Mouse (Mus musculus) limb, embryonic 15.5 days (tissue): ENCODE measurements around the gene Dcdc2b. TPM values are rescaled to one million over a fixed set of nuclear protein-coding genes. Genes with fewer than 3 reads are reported as not detected.

Experiments
- ATAC-seq: fragments of 200-750 bp; cut with Nextera tagmentation; 2 replicates; pipeline ENCODE4 v1.8.0; 2017; ENCODE audit warnings: low read depth, moderate TSS enrichment; ENCODE audit not compliant: insufficient number of reproducible peaks, low FRiP score, low TSS enrichment
- H3K27ac ChIP-seq: fragments of 300-500 bp; sonication (generic); 2 replicates; pipeline ENCODE4 v1.5.1; 2015; ENCODE audit warnings: moderate library complexity, mild to moderate bottlenecking, inconsistent platforms
- H3K27me3 ChIP-seq: fragments of 300-500 bp; sonication (generic); 2 replicates; pipeline ENCODE4 v1.6.1; 2015; ENCODE audit warnings: inconsistent platforms
- H3K36me3 ChIP-seq: fragments of 300-500 bp; sonication (generic); 2 replicates; pipeline ENCODE4 v1.6.1; 2015; ENCODE audit warnings: inconsistent platforms
- H3K4me1 ChIP-seq: fragments of 300-500 bp; sonication (generic); 2 replicates; pipeline ENCODE4 v1.6.1; 2015; ENCODE audit warnings: inconsistent platforms
- H3K4me2 ChIP-seq: fragments of 300-500 bp; sonication (generic); 2 replicates; pipeline ENCODE4 v1.6.1; 2015; ENCODE audit warnings: mild to moderate bottlenecking, inconsistent platforms
- H3K4me3 ChIP-seq: fragments of 300-500 bp; sonication (generic); 2 replicates; pipeline ENCODE4 v1.5.1; 2015; ENCODE audit warnings: mild to moderate bottlenecking, inconsistent platforms
- H3K9ac ChIP-seq: fragments of 300-500 bp; sonication (generic); 2 replicates; pipeline ENCODE4 v1.6.1; 2015; ENCODE audit warnings: inconsistent platforms
- H3K9me3 ChIP-seq: fragments of 300-500 bp; sonication (generic); 2 replicates; pipeline ENCODE4 v1.6.1; 2016; ENCODE audit warnings: inconsistent platforms
- WGBS: fragments of 180-500 bp; shearing (Covaris S2); methylation state at CpG from one replicate; pipeline ENCODE4 v1.1.7; 2015; 5-methylcytosine and 5-hydroxymethylcytosine counted together
- polyA plus RNA-seq: library from polyadenylated mRNA; unstranded; fragments of >200 nt; fragmentation: Nextera tagmentation; extraction: Ambion mirVana; gene quantifications from 2 replicates; pipeline ENCODE4 v1.2.1, GENCODE M21; 2015

Dcdc2b gene
- 2.4 TPM in 2 replicates for polyA plus RNA-seq

DNA sequence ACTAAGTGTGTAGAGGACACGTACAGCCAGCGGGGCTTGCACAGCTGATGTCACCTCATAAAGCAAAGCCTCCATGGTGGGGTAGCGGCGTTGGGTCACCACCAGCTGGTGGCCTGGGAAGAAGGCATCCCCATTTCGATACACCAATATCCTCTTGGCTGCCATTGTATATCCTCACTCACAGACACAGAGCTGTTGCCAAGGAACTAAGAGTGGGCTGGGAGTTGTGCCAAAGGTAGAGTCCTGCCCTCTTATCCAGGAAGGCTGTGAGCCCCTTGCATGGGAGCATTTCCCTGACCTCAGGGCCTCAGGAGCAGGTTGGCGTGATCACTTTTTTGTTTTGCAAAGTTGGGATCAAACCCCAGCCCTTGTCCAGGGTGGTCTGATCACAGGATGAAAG lies at the start of gene Dcdc2b:
TSS of gene Dcdc2b (minus strand) at position 165 of the 400 bp plus-strand sequence.
- Histone ChIP-seq H3K9ac (no peak within 1 kb of the TSS), H3K4me3 (no peak within 1 kb of the TSS), H3K27me3 (no peaks in the 10 kb centered on the region), H3K4me2 (no peak within 1 kb of the TSS), H3K36me3 (peaks cover 26% of the 10 kb centered on the region), H3K9me3 (no peaks in the 10 kb centered on the region), H3K27ac (no peak within 1 kb of the TSS), H3K4me1 (peaks cover 11% of the 10 kb centered on the region)
- WGBS = 80% methylated on average over 6 of the region's 6 CpGs
- ATAC-seq = no peak

DNA sequence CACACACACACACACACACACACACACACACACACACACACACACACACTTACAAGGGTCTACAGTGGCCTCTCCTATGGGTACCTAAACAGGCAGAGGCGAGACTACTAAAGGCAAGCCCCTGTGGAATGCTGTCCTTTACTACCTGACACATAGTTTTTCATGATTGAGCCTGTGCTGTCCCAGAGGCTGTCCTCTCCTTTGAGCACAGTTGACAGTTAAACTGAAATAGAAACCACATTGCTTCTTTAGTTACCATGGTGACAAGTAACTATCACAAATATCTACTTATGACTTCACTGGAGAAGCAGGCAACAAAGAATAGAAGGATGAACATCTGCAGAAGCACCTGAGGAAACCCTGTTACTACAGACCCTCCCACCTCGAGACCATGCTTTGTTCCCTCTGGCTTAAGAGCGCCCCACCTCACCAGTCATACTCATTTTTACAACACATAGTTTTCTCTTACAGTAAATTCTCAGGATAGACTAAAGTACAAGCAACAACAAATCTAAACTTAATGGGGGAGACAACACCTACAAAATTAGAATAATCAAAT lies 48.3 kb upstream of the Dcdc2b start:
- no peak overlapping the region for H3K4me3 ChIP-seq
- H3K27me3 ChIP-seq = no peaks in the 10 kb centered on the region
- no peak overlapping the region for H3K27ac ChIP-seq
- ATAC-seq = no peak
- no peak overlapping the region for H3K4me2 ChIP-seq
- H3K9ac ChIP-seq = no peak overlapping the region
- no peaks in the 10 kb centered on the region for H3K9me3 ChIP-seq
- peaks cover 37% of the 10 kb centered on the region for H3K36me3 ChIP-seq
- WGBS = 58% methylated on average over 3 of the region's 3 CpGs
- no peaks in the 10 kb centered on the region; the same call in 1 of the 2 replicates for H3K4me1 ChIP-seq

DNA sequence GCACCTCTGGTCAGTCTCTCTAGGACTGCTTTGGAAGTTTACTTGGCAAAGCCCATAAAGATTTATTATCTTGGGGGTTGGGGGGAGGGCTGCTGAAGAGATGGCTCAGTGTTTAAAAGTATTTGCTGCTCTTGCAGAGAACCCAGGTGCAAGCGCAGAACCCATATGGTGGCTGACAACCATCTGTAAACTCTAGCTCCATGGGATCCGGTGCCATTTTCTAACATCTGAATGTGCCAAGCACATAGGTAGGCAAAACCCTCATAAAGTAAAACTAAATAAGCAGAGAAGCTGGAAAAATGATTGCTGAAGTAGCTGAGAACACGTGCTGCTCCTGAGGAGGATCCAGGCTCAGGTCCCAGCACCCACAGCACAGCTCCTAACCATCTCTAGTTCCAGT lies 47.5 kb upstream of the Dcdc2b start:
- H3K27ac ChIP-seq = no peak overlapping the region
- no peaks in the 10 kb centered on the region for H3K9me3 ChIP-seq
- H3K4me2 ChIP-seq = no peak overlapping the region
- peaks cover 44% of the 10 kb centered on the region for H3K36me3 ChIP-seq
- H3K27me3 ChIP-seq = no peaks in the 10 kb centered on the region
- 77% methylated on average over 3 of the region's 3 CpGs for WGBS
- no peak overlapping the region for H3K9ac ChIP-seq
- no peak for ATAC-seq
- H3K4me1 ChIP-seq = no peaks in the 10 kb centered on the region; the same call in 1 of the 2 replicates
- no peak overlapping the region for H3K4me3 ChIP-seq

DNA sequence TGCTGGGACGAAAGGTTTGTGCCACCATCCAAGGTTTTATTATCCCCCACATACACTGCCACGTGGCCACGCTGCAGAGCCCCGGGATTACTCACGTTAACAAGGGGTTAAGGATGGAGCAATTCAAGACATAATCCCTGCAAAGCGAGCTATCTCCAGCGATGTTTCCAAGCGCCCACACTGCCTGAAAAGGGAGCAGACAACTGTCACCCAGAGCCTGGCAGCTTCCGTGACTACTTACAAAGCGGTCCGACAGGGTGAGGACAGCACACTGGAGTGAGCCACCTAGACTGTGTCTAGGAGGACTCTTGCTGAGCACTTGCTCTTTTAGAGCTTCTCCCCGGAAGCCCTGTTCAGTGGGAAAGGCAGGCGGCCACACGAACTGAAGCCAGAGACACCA lies 40.7 kb upstream of the Dcdc2b start:
- Histone ChIP-seq H3K9ac (no peak overlapping the region), H3K4me3 (no peak overlapping the region), H3K4me1 (no peaks in the 10 kb centered on the region), H3K4me2 (no peak overlapping the region), H3K27ac (no peak overlapping the region), H3K36me3 (peaks cover 86% of the 10 kb centered on the region), H3K9me3 (no peaks in the 10 kb centered on the region), H3K27me3 (no peaks in the 10 kb centered on the region)
- WGBS = 91% methylated on average over 14 of the region's 14 CpGs
- ATAC-seq = no peak

DNA sequence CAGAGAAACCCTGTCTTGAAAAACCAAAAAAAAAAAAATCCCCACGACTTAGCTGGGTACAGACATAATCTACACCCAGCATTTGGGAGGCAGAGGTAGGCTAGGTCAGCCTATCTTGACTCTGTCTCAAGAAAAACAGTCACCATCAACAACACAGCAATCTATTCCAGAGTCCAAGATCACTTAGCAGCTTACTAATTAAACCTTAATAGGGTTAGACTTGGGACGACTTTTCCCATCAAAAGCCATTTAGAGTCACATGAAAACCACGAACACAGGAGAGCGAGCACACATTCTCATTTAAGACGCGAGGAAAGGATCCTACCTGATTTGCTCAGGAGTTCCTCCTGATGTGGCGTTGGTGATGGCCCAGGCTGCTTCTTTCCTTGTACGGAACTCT lies 36.3 kb upstream of the Dcdc2b start:
- ATAC-seq = no peak
- Histone ChIP-seq H3K4me2 (no peak overlapping the region), H3K9me3 (no peaks in the 10 kb centered on the region), H3K9ac (no peak overlapping the region), H3K36me3 (peaks cover 93% of the 10 kb centered on the region), H3K4me3 (no peak overlapping the region), H3K27me3 (no peaks in the 10 kb centered on the region), H3K4me1 (no peaks in the 10 kb centered on the region), H3K27ac (no peak overlapping the region)
- WGBS = 91% methylated on average over 8 of the region's 8 CpGs

DNA sequence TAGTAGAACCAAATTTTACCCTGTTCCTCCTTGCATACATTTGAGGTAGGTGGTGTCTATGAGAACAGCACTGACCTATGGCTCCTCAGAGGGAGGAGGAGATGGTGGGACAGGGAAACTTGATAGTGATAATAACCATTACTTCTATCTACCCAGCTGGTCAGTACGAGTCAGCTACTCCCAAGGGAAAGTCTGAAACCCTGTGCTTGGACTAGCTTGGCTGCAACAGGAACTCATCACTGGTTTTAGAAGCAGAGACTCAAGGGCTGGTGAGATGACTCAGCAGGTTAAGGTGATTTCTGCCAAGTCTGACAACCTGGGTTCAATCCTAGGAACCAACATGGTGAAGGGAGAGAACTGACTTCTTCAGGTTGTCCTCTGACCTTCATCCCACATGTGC lies 34.6 kb upstream of the Dcdc2b start:
- H3K4me1 ChIP-seq = no peaks in the 10 kb centered on the region
- H3K27me3 ChIP-seq = no peaks in the 10 kb centered on the region
- no peak overlapping the region for H3K27ac ChIP-seq
- no peak overlapping the region for H3K4me2 ChIP-seq
- WGBS = 76% methylated on average over 1 of the region's 1 CpGs
- H3K9ac ChIP-seq = no peak overlapping the region
- H3K36me3 ChIP-seq = peaks cover 88% of the 10 kb centered on the region
- H3K4me3 ChIP-seq = no peak overlapping the region
- no peak for ATAC-seq
- no peaks in the 10 kb centered on the region for H3K9me3 ChIP-seq

DNA sequence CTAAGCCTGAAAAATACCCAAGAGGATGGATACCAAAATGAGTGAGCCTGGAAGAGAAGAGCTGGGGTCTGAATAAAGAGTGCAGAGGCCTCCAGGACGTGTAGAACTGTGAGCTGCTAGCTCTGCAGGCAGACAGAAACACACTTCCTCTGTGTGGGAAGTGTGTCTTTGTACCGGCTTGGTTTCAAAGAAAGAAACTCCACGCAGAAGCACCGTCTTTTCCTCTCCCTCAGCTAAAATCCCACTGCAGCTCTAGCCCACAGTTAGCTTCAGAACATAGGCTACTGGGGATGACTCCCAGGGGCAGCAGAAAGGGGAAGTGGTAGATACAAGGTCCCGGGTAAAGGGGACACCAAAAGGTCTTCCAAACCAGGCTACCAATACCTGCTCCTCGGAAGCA lies 31.1 kb upstream of the Dcdc2b start:
- WGBS = 90% methylated on average over 6 of the region's 6 CpGs
- Histone ChIP-seq H3K4me1 (peaks cover 10% of the 10 kb centered on the region), H3K4me3 (no peak overlapping the region), H3K9ac (no peak overlapping the region), H3K4me2 (no peak overlapping the region), H3K36me3 (peaks cover 60% of the 10 kb centered on the region), H3K27ac (no peak overlapping the region), H3K9me3 (no peaks in the 10 kb centered on the region), H3K27me3 (no peaks in the 10 kb centered on the region)
- no peak for ATAC-seq

DNA sequence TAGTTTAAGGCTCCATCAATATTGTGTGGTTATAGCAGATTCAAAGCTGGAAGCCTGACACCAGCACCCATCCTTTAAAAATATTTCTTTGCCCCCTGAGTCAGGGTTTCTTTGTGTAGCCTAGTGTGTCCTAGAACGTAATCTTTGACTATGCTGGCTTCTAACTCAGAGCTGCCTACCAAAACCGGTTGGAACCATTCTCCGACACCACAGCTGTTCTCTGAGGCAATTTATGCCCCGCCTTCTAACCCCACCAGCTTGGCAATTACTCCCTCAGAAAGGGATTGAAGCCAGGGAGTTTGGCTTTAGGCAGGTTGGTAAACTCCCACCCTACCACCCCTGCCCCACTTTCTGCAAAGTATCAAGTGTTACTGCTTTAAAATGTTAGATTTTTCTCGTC lies 27.7 kb upstream of the Dcdc2b start:
- no peak for ATAC-seq

DNA sequence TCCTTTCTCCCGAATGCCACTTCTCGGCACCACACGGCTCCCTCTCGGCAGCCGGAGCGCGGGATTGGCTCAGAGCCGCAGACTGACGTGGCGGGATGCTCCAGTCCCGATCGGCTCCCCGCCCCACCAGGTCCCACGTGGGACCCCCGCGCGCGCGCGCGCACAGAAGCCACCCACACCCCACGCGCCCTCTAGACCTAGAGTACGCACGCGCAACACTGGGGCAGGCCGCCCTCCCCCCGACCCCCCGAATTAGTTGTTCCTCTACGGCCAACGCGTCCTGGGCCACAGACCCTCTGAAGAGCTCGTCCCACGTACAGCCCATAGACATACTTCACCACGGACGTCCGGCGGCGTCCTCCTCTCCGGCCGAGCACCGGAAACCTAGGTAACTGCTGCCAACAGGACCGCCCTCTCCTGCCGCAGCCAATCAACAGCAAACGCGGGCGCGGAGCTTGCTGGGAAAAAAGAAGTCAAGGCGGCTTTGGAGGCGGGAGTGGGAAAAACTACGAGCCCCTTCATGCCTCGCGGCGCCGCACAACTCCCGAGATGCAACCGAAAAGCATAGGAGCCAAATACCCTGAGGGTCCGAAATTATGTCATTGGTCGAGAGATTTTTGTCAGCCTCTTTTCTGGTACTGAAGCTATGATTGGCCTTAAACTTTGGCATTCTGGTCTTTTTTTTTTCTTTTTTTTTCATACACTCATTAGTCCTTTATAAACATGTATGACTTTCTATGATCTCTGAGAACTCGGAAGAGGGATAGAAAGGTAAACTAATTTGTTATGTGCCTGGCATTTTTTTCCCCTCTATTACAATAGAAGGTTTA lies 26.8 kb upstream of the Dcdc2b start, which contains the start of gene Txlna:
TSS of gene Txlna (minus strand) at position 428 of the 830 bp plus-strand sequence.
- WGBS = under 1% methylated on average over 60 of the region's 60 CpGs
- Histone ChIP-seq H3K27ac (peak within 1 kb of the TSS; percentile 98), H3K4me2 (peak within 1 kb of the TSS; percentile 79), H3K9me3 (no peaks in the 10 kb centered on the region), H3K9ac (peak within 1 kb of the TSS; percentile 67), H3K4me1 (peaks cover 30% of the 10 kb centered on the region), H3K4me3 (peak within 1 kb of the TSS; percentile 65), H3K27me3 (no peaks in the 10 kb centered on the region), H3K36me3 (peaks cover 52% of the 10 kb centered on the region)
- peak; percentile 93 for ATAC-seq

More for the DNA sequence above, 27.7 kb upstream of the Dcdc2b start:
- H3K27ac ChIP-seq = peak overlapping the region; percentile 73
- WGBS = 30% methylated on average over 5 of the region's 5 CpGs
- no peak overlapping the region for H3K9ac ChIP-seq
- H3K27me3 ChIP-seq = no peaks in the 10 kb centered on the region
- peak overlapping the region; percentile 65 for H3K4me3 ChIP-seq
- no peaks in the 10 kb centered on the region for H3K9me3 ChIP-seq
- H3K4me2 ChIP-seq = peak overlapping the region; percentile 79
- H3K4me1 ChIP-seq = peaks cover 30% of the 10 kb centered on the region
- H3K36me3 ChIP-seq = peaks cover 51% of the 10 kb centered on the region

DNA sequence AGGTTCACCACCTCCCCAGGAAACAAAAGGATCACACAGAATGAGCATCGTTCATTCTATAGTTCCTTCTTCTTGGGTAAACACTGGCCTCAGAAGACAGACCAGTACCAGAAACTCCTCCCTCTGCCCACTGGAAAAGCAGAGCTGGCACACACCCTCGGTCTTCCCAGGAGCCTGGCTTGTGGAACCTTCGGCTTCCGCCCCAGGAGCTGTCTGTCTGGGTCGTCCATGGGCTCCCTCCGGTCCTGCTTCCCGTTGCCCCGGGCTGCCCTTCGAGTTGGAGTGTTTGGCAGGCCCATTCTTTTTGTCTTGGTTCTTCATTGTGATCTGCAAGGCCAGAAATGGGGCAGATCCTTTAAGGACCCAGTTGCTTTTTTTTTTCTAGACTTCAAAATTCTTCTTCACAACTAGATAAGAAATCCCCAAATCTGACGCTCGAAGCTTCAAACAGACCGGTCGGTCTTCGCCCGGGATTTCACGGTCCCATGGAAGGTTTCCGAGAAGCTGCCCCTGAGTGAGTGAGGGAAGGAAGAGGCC lies 26.1 kb upstream of the Dcdc2b start:
- no peaks in the 10 kb centered on the region for H3K27me3 ChIP-seq
- peak overlapping the region; percentile 65 for H3K4me3 ChIP-seq
- H3K9ac ChIP-seq = peak overlapping the region; percentile 67
- 2% methylated on average over 17 of the region's 17 CpGs for WGBS
- H3K27ac ChIP-seq = peak overlapping the region; percentile 98
- H3K4me2 ChIP-seq = peak overlapping the region; percentile 79
- no peak for ATAC-seq
- H3K4me1 ChIP-seq = peaks cover 30% of the 10 kb centered on the region
- H3K36me3 ChIP-seq = peaks cover 50% of the 10 kb centered on the region
- no peaks in the 10 kb centered on the region for H3K9me3 ChIP-seq

DNA sequence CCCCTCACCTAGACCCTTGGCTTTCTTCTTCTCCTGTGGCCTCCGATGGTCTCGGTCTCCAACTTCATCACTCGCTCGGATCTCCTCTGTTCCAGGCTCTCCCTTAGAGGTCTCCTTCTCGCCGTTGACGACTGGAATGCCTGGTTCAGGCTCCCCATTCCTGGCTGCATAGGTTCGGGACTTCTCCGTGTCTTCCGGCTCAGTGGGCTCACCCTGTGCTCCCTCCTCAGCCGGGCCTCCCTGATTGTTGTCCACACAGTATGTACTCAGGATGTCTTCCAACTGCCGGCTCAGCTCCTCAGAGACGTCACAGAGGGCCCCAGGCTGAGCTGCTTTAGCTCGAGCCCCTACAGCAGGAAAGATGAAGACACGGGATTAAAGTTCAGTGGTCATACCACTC lies 25.2 kb upstream of the Dcdc2b start:
- peaks cover 30% of the 10 kb centered on the region for H3K4me1 ChIP-seq
- peak overlapping the region; percentile 79 for H3K4me2 ChIP-seq
- no peak for ATAC-seq
- WGBS = 86% methylated on average over 15 of the region's 15 CpGs
- peak overlapping the region; percentile 98 for H3K27ac ChIP-seq
- no peaks in the 10 kb centered on the region for H3K9me3 ChIP-seq
- peak overlapping the region; percentile 67 for H3K9ac ChIP-seq
- H3K27me3 ChIP-seq = no peaks in the 10 kb centered on the region
- peaks cover 50% of the 10 kb centered on the region for H3K36me3 ChIP-seq
- H3K4me3 ChIP-seq = peak overlapping the region; percentile 65

DNA sequence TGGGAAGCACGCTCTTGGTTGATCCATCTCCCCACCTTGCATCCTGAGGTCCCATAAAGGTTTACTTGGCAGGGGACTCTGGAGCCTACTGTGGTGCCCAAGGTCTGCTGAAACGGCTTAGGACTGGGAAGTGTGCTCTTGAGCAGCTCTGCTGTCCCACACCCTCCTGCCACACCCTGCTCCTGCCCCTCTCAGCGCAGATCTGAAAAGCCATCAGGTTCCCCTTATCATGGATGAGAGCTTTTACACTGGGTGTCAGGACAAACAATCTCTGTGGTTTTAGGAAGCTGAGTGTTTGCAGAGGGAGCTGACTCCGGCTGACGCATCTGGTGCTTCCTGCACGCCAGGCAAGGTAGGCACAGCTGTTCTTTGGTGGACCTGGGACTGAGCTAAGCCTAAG lies 19.8 kb upstream of the Dcdc2b start:
- ATAC-seq = no peak
- Histone ChIP-seq H3K36me3 (peaks cover 93% of the 10 kb centered on the region), H3K4me2 (no peak overlapping the region), H3K27me3 (no peaks in the 10 kb centered on the region), H3K9ac (no peak overlapping the region), H3K9me3 (no peaks in the 10 kb centered on the region), H3K27ac (no peak overlapping the region), H3K4me1 (peaks cover 19% of the 10 kb centered on the region), H3K4me3 (no peak overlapping the region)
- WGBS = 92% methylated on average over 6 of the region's 6 CpGs
